Mouse (Mus musculus) urinary bladder, postnatal 36 days (tissue): ENCODE measurements at regions not wholly inside any gene's neighbourhood (a gene's known extent, or its start where the extent isn't known, plus 50 kb on each side); places are given as distances from the start of the nearest gene placed in this dataset.

ENCODE experiments used
- DNase-seq, 2 experiments: peaks; one replicate each; pipeline ENCODE4 v3.0.0; 2022; ENCODE audit warnings: low spot score in 2 of 2, mixed read lengths in 1 of 2

GRCm38 (mm10) chr16:52746186-52746585 is 292.3 kb upstream of the Alcam start:
- DNase-seq = no peak

- no peak for DNase-seq
These were observed 290.8 kb upstream of the Alcam start for GRCm38 (mm10) chr16:52744720-52745119.

GRCm38 (mm10) chr16:52742166-52742565 is 288.3 kb upstream of the Alcam start:
- DNase-seq = no peak

- no peak for DNase-seq
These were observed 272.4 kb upstream of the Alcam start for GRCm38 (mm10) chr16:52726120-52726844.

- no peak for DNase-seq
These were observed 264.5 kb upstream of the Alcam start for GRCm38 (mm10) chr16:52718231-52718932.

GRCm38 (mm10) chr16:52690272-52690671 is 236.4 kb upstream of the Alcam start:
- DNase-seq = no peak

- DNase-seq = no peak
These were observed 201.0 kb upstream of the Alcam start for GRCm38 (mm10) chr16:52654825-52655224.
